In genomic region chr8:71741687-71742114, GRCm38 (mm10) we compare ENCODE assay signal across 8 mouse cellular contexts. TPM values are rescaled to one million over a fixed set of nuclear protein-coding genes. Genes with fewer than 3 reads are reported as not detected.
A peak's percentile ranks its signal among the peaks of the same experiment; 100 is the strongest.
DNase-seq lines count a peak whose midpoint lies in the region; ATAC-seq lines count a peak whose summit lies in the region.

No protein-coding gene starts in this region.

- no peak for DNase-seq in heart, postnatal 25 days (ENCODE audit: low spot score)
- DNase-seq in embryonic facial prominence, embryonic 14.5 days (ENCODE audit: low spot score) = peak; percentile 27
- DNase-seq in kidney, postnatal 14 days = peak; percentile 37
- peak; percentile 32 to 71 for DNase-seq in lung, postnatal 4 days
- no peak for DNase-seq in frontal cortex, adult 2 months (ENCODE audit: extremely low spot score in 1 of 2, low spot score in 1 of 2)
- no peak for DNase-seq in natural killer cell, adult 2 months (ENCODE audit: low spot score in 2 of 2)

- H3K36me3 ChIP-seq in heart, embryonic 13.5 days = no peaks in the 10 kb centered on the region
- no peaks in the 10 kb centered on the region for H3K36me3 ChIP-seq in embryonic facial prominence, embryonic 14.5 days (ENCODE audit: control insufficient read depth, insufficient read depth, low read length)

- no peak for ATAC-seq in heart, embryonic 13.5 days (ENCODE audit: extremely low read depth, insufficient number of reproducible peaks, low FRiP score, low TSS enrichment)
- peak; percentile 60 for ATAC-seq in embryonic facial prominence, embryonic 14.5 days (ENCODE audit: low read depth)
- no peak for ATAC-seq in activated CD4-positive, CD25-positive, alpha-beta regulatory T cell, adult 4 months

- peaks cover 18% of the 10 kb centered on the region for H3K27me3 ChIP-seq in heart, embryonic 13.5 days (replicated peaks)
- no peaks in the 10 kb centered on the region; the same call in 1 of the 2 replicates for H3K27me3 ChIP-seq in embryonic facial prominence, embryonic 14.5 days (replicated peaks; ENCODE audit: control insufficient read depth, insufficient read depth, low read length)

- WGBS in heart, embryonic 13.5 days = 7% methylated on average over 19 of the region's 19 CpGs
- WGBS in embryonic facial prominence, embryonic 14.5 days = 17% methylated on average over 9 of the region's 19 CpGs

- peaks cover 8% of the 10 kb centered on the region for H3K4me1 ChIP-seq in heart, embryonic 13.5 days
- H3K4me1 ChIP-seq in embryonic facial prominence, embryonic 14.5 days (ENCODE audit: control insufficient read depth, insufficient read depth, low read length) = no peaks in the 10 kb centered on the region

- peak overlapping the region; percentile 24 for H3K4me3 ChIP-seq in heart, embryonic 13.5 days
- peak overlapping the region; percentile 17; the same call in 1 of the 2 replicates for H3K4me3 ChIP-seq in embryonic facial prominence, embryonic 14.5 days (ENCODE audit: low read depth, low read length)

- peak overlapping the region; percentile 63 for H3K4me2 ChIP-seq in heart, embryonic 13.5 days
- peak overlapping the region; percentile 49 for H3K4me2 ChIP-seq in embryonic facial prominence, embryonic 14.5 days (ENCODE audit: low read depth, low read length)

- H3K9me3 ChIP-seq in heart, embryonic 13.5 days = no peaks in the 10 kb centered on the region
- H3K9me3 ChIP-seq in embryonic facial prominence, embryonic 14.5 days (ENCODE audit: control insufficient read depth, low read length) = no peaks in the 10 kb centered on the region

- intact Hi-C loops in heart, postnatal 25 days (cut with DNase I) = no loop called here

- H3K27ac ChIP-seq in heart, embryonic 13.5 days (replicated peaks) = no peak overlapping the region
- H3K27ac ChIP-seq in embryonic facial prominence, embryonic 14.5 days (replicated peaks; ENCODE audit: low read depth, low read length) = no peak overlapping the region

- H3K9ac ChIP-seq in heart, embryonic 13.5 days = no peak overlapping the region
- H3K9ac ChIP-seq in embryonic facial prominence, embryonic 14.5 days (ENCODE audit: low read depth, low read length) = no peak overlapping the region

RNA-seq across cellular contexts. Expression of gene Fcho1, which starts 16.2 kb away (rescaled TPM):
- polyA plus RNA-seq in heart, embryonic 13.5 days (2015; fragmentation: Nextera tagmentation; extraction: Ambion mirVana) = 1.7 and 2.3 TPM in 2 replicates
- total RNA-seq in heart, postnatal 25 days (2021) = under 1 TPM; 0.59 to 0.83 TPM
- 2.6 and 2.7 TPM in 2 replicates for polyA plus RNA-seq in embryonic facial prominence, embryonic 14.5 days (2014; fragmentation: Nextera tagmentation; extraction: Ambion mirVana)
- polyA plus RNA-seq in frontal cortex, adult 2 months (2012; rRNA removed) = 201 and 208 TPM in 2 replicates
- polyA plus RNA-seq in activated CD4-positive, CD25-positive, alpha-beta regulatory T cell, adult 4 months (2017; shearing (Covaris generic)) = 10 to 100 TPM; 55.0 to 72.9 TPM

RNA-seq across cellular contexts. Expression of gene B3gnt3, which starts 40.1 kb away (rescaled TPM):
- 2.8 and 3.3 TPM in 2 replicates for polyA plus RNA-seq in heart, embryonic 13.5 days (2015; fragmentation: Nextera tagmentation; extraction: Ambion mirVana)
- 1 to 10 TPM; 5.5 to 8.0 TPM for total RNA-seq in heart, postnatal 25 days (2021)
- 0.84 and 0.87 TPM in 2 replicates for polyA plus RNA-seq in embryonic facial prominence, embryonic 14.5 days (2014; fragmentation: Nextera tagmentation; extraction: Ambion mirVana)
- polyA plus RNA-seq in frontal cortex, adult 2 months (2012; rRNA removed) = 0.71 and 1.0 TPM in 2 replicates
- 1 to 10 TPM; 3.3 to 3.8 TPM for polyA plus RNA-seq in activated CD4-positive, CD25-positive, alpha-beta regulatory T cell, adult 4 months (2017; shearing (Covaris generic))

RNA-seq across cellular contexts. Expression of gene Insl3, which starts 52.7 kb away (rescaled TPM):
- polyA plus RNA-seq in heart, embryonic 13.5 days (2015; fragmentation: Nextera tagmentation; extraction: Ambion mirVana) = 1.5 and 2.1 TPM in 2 replicates
- total RNA-seq in heart, postnatal 25 days (2021) = 1 to 10 TPM; 4.0 to 4.8 TPM
- 1.0 TPM in 1 of 2 replicates, not detected in the other for polyA plus RNA-seq in embryonic facial prominence, embryonic 14.5 days (2014; fragmentation: Nextera tagmentation; extraction: Ambion mirVana)
- polyA plus RNA-seq in frontal cortex, adult 2 months (2012; rRNA removed) = 1.4 and 1.8 TPM in 2 replicates
- 10 to 100 TPM; 16.4 to 23.9 TPM for polyA plus RNA-seq in activated CD4-positive, CD25-positive, alpha-beta regulatory T cell, adult 4 months (2017; shearing (Covaris generic))

Comparison
In these comparisons a context has a peak if more than half of its experiments do, and no peak if none do; other contexts are left out.
1. DNase-seq: peak in embryonic facial prominence, embryonic 14.5 days (single experiment), kidney, postnatal 14 days (single experiment) and lung, postnatal 4 days (2 of 2); none in heart, postnatal 25 days (single experiment), frontal cortex, adult 2 months (0 of 2) and natural killer cell, adult 2 months (0 of 2).
2. RNA of gene Fcho1, which starts 16.2 kb away (polyA plus RNA-seq): 201 to 208 TPM in frontal cortex, adult 2 months and 55.0 to 72.9 TPM in activated CD4-positive, CD25-positive, alpha-beta regulatory T cell, adult 4 months; 2.6 to 2.7 TPM in embryonic facial prominence, embryonic 14.5 days and 1.7 to 2.3 TPM in heart, embryonic 13.5 days; every median in the first group is over 10 times any median in the second.